Mouse (Mus musculus) left cerebral cortex, postnatal 14 days (tissue): Measurements from ENCODE around the gene Usp51. TPM values are rescaled to one million over a fixed set of nuclear protein-coding genes. Genes with fewer than 3 reads are reported as not detected.

Experiments
- total RNA-seq, 2 experiments: library from RNA; stranded (reverse); gene quantifications; 2 replicates each; pipeline ENCODE4 v1.2.3; 2021

Usp51 gene
- total RNA-seq, 2 experiments from 2014 or later, result 2.2 to 2.6 TPM

Other genes with a start within 250 kb of the Usp51 start
- gene Shroom2, start 237.0 kb upstream of the Usp51 start, total RNA-seq, result 100 to 1,000 TPM; 137 to 144 TPM
- gene Gpr143, start 224.5 kb upstream of the Usp51 start, total RNA-seq, result under 1 TPM; 0.22 to 0.47 TPM
- gene Mageh1, start 31.1 kb downstream of the Usp51 start, total RNA-seq, result 10 to 100 TPM; 36.9 to 43.8 TPM
- under 1 TPM; 0.47 to 0.48 TPM for gene Foxr2, start 112.3 kb downstream of the Usp51 start, total RNA-seq
- gene Rragb, start 133.5 kb downstream of the Usp51 start, total RNA-seq, result 10 to 100 TPM; 76.2 to 85.7 TPM
- 1 to 10 TPM; 6.9 to 8.1 TPM for gene Klf8, start 231.0 kb downstream of the Usp51 start, total RNA-seq